Mouse (Mus musculus) megakaryocyte-erythroid progenitor cell, adult 5-6 weeks (primary cell): ENCODE results near the gene Clec4a4. TPM values are rescaled to one million over a fixed set of nuclear protein-coding genes. Genes with fewer than 3 reads are reported as not detected.
"Not testable (repeated sequence)": the region's sequence is repeated elsewhere in the genome, so short reads cannot be mapped to it uniquely, and the experiment has no call there.

Experiments used
- ATAC-seq: replicated peaks from 2 replicates; pipeline ENCODE4 v1.8.0; 2016; ENCODE audit warnings: mild to moderate bottlenecking, inconsistent platforms; ENCODE audit not compliant: severe bottlenecking, poor library complexity, low FRiP score, low TSS enrichment
- total RNA-seq, 2 experiments: library from RNA; stranded (forward) in 1 of 2; stranded (reverse) in 1 of 2; fragments of 200-1000, 215-1000 nt in 1 of 2; fragments of >200 nt in 1 of 2; fragmentation: Nextera tagmentation in 1 of 2; gene quantifications; 2 replicates each; pipeline ENCODE4 v1.2.3; 2014 to 2017

Gene Clec4a4
- total RNA-seq (2014; fragmentation: Nextera tagmentation) (not detected in 2 replicates), total RNA-seq (2017) (not detected in 2 replicates)

- no peak for ATAC-seq
These were observed at the start of gene Clec4a4 for GRCm38 (mm10) chr6:122989876-122990437. Clec4a4 (plus strand) TSS chr6:122990367.

GRCm38 (mm10) chr6:122946760-122947159, 43.4 kb upstream of the Clec4a4 start:
- ATAC-seq, result no peak

GRCm38 (mm10) chr6:122952401-122952800, 37.8 kb upstream of the Clec4a4 start, which contains the start of gene Clec4a3:
Clec4a3 (plus strand) TSS chr6:122952515.
- 0 out of 2 replicates have a peak, but pooled peaks have one; percentile 30 for ATAC-seq

DNA sequence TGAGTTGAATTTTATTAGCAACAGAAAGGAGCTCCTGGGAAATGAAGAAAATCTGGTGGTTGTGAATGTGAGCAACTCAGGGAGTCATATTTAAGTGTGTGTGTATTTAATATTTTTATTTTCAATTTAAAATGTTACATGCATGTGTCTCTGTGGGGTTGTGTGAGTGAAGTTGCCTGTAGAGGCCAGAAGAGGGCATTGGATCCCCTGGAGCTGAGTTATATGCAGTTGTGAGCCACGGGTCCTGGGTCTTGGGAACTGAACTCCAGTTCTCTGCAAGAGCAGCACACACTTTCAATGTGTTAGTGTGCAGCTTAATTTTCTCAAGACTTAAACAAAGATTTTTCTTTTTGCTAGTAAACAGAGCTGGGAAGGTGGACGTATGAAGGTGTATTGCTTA, 25.6 kb upstream of the Clec4a4 start:
- ATAC-seq, result no peak

- ATAC-seq, result no peak
These were observed 21.1 kb upstream of the Clec4a4 start for GRCm38 (mm10) chr6:122969048-122969447.

DNA sequence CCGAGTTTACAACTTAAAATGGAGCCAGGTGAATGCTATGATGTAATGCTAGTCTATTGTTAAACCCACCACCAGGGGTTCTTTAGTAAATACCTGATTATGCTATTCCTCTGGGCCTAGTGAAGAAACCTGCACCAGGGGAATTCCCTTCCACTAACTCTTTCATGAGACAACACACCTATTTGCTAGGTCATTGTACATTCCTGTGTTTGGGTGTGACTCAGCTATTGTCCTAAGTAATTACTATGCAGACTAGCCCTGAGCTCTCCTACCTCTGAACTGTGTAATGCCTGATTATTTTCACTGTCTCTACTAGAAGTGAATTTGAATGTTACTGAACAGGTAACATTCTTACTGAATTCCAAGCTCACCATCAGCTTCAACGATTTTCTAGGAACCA, 14.5 kb downstream of the Clec4a4 start:
- not testable (repeated sequence) for ATAC-seq

DNA sequence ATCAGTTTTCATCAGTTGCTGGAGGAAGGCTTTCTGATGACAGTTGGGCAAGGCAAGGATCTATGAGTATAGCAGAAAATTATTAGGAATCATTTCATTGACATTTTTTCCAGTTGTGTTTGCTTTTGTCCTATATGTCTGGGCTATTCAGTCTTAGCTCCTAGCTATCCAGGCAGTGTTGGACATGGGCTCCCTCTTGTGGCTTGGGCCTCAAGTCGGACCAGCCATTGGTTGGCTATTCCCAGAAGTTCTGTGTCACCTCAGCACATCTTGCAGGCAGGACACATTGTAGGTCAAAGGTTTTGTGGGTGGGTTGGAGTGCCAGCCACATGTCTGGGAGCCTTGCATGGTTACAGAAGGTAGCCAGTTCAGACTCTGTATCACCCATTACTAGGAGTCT, 15.4 kb downstream of the Clec4a4 start:
- peak; percentile 67 for ATAC-seq

DNA sequence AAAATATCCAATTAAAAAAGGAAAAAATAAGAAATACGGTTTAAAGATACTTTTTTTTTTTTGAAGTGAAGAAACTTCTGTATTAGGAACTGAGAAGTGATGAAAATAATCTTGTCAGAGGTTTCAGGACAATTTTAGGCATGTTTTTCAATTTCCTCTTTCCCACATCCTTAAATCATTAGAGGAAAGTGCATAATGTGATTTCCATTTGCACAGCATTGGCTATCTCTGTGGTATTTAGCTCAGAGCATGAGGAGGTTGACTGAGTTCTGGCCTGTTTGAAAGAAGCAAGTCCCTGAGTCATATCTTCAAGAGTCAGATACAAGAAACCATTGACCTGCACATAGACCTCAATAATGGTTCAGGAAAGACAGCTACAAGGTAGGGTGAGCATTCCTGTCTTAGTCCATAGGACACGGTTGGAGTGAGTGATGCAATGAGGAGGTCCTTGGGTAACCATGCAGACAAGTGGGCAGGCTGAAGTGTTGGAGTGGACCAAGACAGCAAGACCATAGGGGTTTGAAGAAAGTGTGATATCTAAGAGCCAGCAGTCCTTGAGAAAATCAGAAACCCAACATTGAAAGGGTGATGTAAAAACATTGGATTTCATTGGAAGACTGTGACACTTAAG, 59.7 kb downstream of the Clec4a4 start, which contains the start of gene Clec4b1:
Gene Clec4b1 (plus strand): TSS at position 221 of the 631 bp plus-strand sequence.
- ATAC-seq, result no peak

Other genes with a start within 250 kb of the Clec4a4 start
- 13.3 and 18.9 TPM in 2 replicates for gene Slc2a3, start 188.7 kb upstream of the Clec4a4 start, total RNA-seq (2014; fragmentation: Nextera tagmentation)
- 21.5 and 26.2 TPM in 2 replicates for gene Slc2a3, start 188.7 kb upstream of the Clec4a4 start, total RNA-seq (2017)
- 10.4 and 18.1 TPM in 2 replicates for gene Foxj2, start 170.5 kb upstream of the Clec4a4 start, total RNA-seq (2014; fragmentation: Nextera tagmentation)
- 4.3 and 11.3 TPM in 2 replicates for gene Foxj2, start 170.5 kb upstream of the Clec4a4 start, total RNA-seq (2017)
- gene C3ar1, start 134.2 kb upstream of the Clec4a4 start, total RNA-seq (2014; fragmentation: Nextera tagmentation), result not detected in 2 replicates
- not detected in 2 replicates for gene C3ar1, start 134.2 kb upstream of the Clec4a4 start, total RNA-seq (2017)
- gene Necap1, start 115.9 kb upstream of the Clec4a4 start, total RNA-seq (2014; fragmentation: Nextera tagmentation), result 12.1 and 16.3 TPM in 2 replicates
- gene Necap1, start 115.9 kb upstream of the Clec4a4 start, total RNA-seq (2017), result 6.8 and 9.7 TPM in 2 replicates
- 1.2 TPM in 1 of 2 replicates, not detected in the other for gene Clec4a1, start 68.5 kb upstream of the Clec4a4 start, total RNA-seq (2014; fragmentation: Nextera tagmentation)
- 0.99 TPM in 1 of 2 replicates, not detected in the other for gene Clec4a1, start 68.5 kb upstream of the Clec4a4 start, total RNA-seq (2017)
- gene Clec4a3, start 37.9 kb upstream of the Clec4a4 start, total RNA-seq (2014; fragmentation: Nextera tagmentation), result not detected in 2 replicates
- gene Clec4a3, start 37.9 kb upstream of the Clec4a4 start, total RNA-seq (2017), result not detected in 2 replicates
- 4.7 TPM in 1 of 2 replicates, not detected in the other for gene Clec4b1, start 59.6 kb downstream of the Clec4a4 start, total RNA-seq (2014; fragmentation: Nextera tagmentation)
- 6.6 TPM in 1 of 2 replicates, not detected in the other for gene Clec4b1, start 59.6 kb downstream of the Clec4a4 start, total RNA-seq (2017)
- gene Clec4a2, start 116.1 kb downstream of the Clec4a4 start, total RNA-seq (2014; fragmentation: Nextera tagmentation), result 2.3 TPM in 1 of 2 replicates, not detected in the other
- 3.2 TPM in 1 of 2 replicates, not detected in the other for gene Clec4a2, start 116.1 kb downstream of the Clec4a4 start, total RNA-seq (2017)
- not detected in 2 replicates for gene Clec4b2, start 182.5 kb downstream of the Clec4a4 start, total RNA-seq (2014; fragmentation: Nextera tagmentation)
- gene Clec4b2, start 182.5 kb downstream of the Clec4a4 start, total RNA-seq (2017), result 1.7 TPM in 1 of 2 replicates, not detected in the other
- gene Clec4n, start 239.5 kb downstream of the Clec4a4 start, total RNA-seq (2014; fragmentation: Nextera tagmentation), result not detected in 2 replicates
- gene Clec4n, start 239.5 kb downstream of the Clec4a4 start, total RNA-seq (2017), result 0.57 TPM in 1 of 2 replicates, not detected in the other